Mouse (Mus musculus): ENCODE measurements around the gene Ugcg. TPM values are rescaled to one million over a fixed set of nuclear protein-coding genes. Genes with fewer than 3 reads are reported as not detected.

Gene Ugcg
- polyA plus RNA-seq (2015; fragmentation: Nextera tagmentation; extraction: Ambion mirVana) = 28.0 and 28.3 TPM in 2 replicates

GRCm38 (mm10) chr4:59188802-59189545 lies at the start of gene Ugcg:
Gene Ugcg (plus strand): TSS chr4:59189257.

Other genes starting within 250 kb of the Ugcg start
- 0.13 and 0.17 TPM in 2 replicates for gene Zkscan16, start 245.6 kb upstream of the Ugcg start, polyA plus RNA-seq (2015; fragmentation: Nextera tagmentation; extraction: Ambion mirVana)
- 15.3 and 18.1 TPM in 2 replicates for gene Ptgr1, start 202.1 kb upstream of the Ugcg start, polyA plus RNA-seq (2015; fragmentation: Nextera tagmentation; extraction: Ambion mirVana)
- 7.8 and 9.5 TPM in 2 replicates for gene Dnajc25, start 194.2 kb upstream of the Ugcg start, polyA plus RNA-seq (2015; fragmentation: Nextera tagmentation; extraction: Ambion mirVana)
- gene Gm20503, start 186.0 kb upstream of the Ugcg start, polyA plus RNA-seq (2015; fragmentation: Nextera tagmentation; extraction: Ambion mirVana) = 14.7 and 17.7 TPM in 2 replicates
- 60.6 and 65.9 TPM in 2 replicates for gene Gng10, start 154.2 kb upstream of the Ugcg start, polyA plus RNA-seq (2015; fragmentation: Nextera tagmentation; extraction: Ambion mirVana)
- not detected in 2 replicates for gene AI481877, start 50.3 kb upstream of the Ugcg start, polyA plus RNA-seq (2015; fragmentation: Nextera tagmentation; extraction: Ambion mirVana)
- 10.3 and 14.2 TPM in 2 replicates for gene Susd1, start 249.4 kb downstream of the Ugcg start, polyA plus RNA-seq (2015; fragmentation: Nextera tagmentation; extraction: Ambion mirVana)

Data from spleen, postnatal 0 days (tissue).